Mouse (Mus musculus) liver, embryonic 14.5 days (tissue): ENCODE measurements around the gene Sgms1. TPM values are rescaled to one million over a fixed set of nuclear protein-coding genes. Genes with fewer than 3 reads are reported as not detected.

Source experiments
- ATAC-seq: fragments of 200-750 bp; cut with Nextera tagmentation; 2 replicates; pipeline ENCODE4 v1.8.0; 2017; ENCODE audit warnings: moderate number of reproducible peaks, mild to moderate bottlenecking, moderate library complexity; ENCODE audit not compliant: insufficient read depth
- DNase-seq, 3 experiments: peaks; one replicate each; pipeline ENCODE4 v3.0.0-alpha.2; 2012 to 2013; ENCODE audit warnings: low read depth in 3 of 3, low spot score in 3 of 3
- H3K27ac ChIP-seq: fragments of 300-500 bp; sonication (generic); 2 replicates; pipeline ENCODE4 v1.5.1; 2014; ENCODE audit warnings: moderate library complexity, mild to moderate bottlenecking, control low read depth, inconsistent platforms
- H3K27me3 ChIP-seq: fragments of 300-500 bp; sonication (generic); 2 replicates; pipeline ENCODE4 v1.6.1; 2014; ENCODE audit warnings: mild to moderate bottlenecking, low read length, moderate library complexity; ENCODE audit not compliant: control insufficient read depth, insufficient read depth
- H3K36me3 ChIP-seq: fragments of 300-500 bp; sonication (generic); replicated peaks from 2 replicates; pipeline ENCODE4 v1.6.1; 2014; ENCODE audit warnings: low read depth; ENCODE audit not compliant: control insufficient read depth, insufficient read depth
- H3K4me1 ChIP-seq, 2 experiments: fragments of 200-500 bp in 1 of 2; fragments of 300-500 bp in 1 of 2; sonication (generic) in 1 of 2; replicated peaks; 2 replicates each; pipeline ENCODE4 v1.6.1; 2012 to 2014; ENCODE audit warnings: antibody characterized with exemption in 1 of 2, inconsistent platforms in 1 of 2, low read length in 1 of 2; ENCODE audit not compliant: control insufficient read depth in 2 of 2, insufficient read depth in 2 of 2
- H3K4me2 ChIP-seq: fragments of 300-500 bp; sonication (generic); 2 replicates; pipeline ENCODE4 v1.6.1; 2014; ENCODE audit warnings: low read depth, mild to moderate bottlenecking, control low read depth, moderate library complexity
- H3K4me3 ChIP-seq, 2 experiments: fragments of 200-500 bp in 1 of 2; fragments of 300-500 bp in 1 of 2; sonication (generic) in 1 of 2; 2 replicates each; pipeline ENCODE4 v1.5.1; 2012 to 2014; ENCODE audit warnings: low read depth in 2 of 2, low read length in 2 of 2, mild to moderate bottlenecking in 2 of 2, control low read depth in 1 of 2, inconsistent platforms in 1 of 2, moderate library complexity in 1 of 2; ENCODE audit not compliant: insufficient read depth in 1 of 2
- H3K9ac ChIP-seq: fragments of 300-500 bp; sonication (generic); replicated peaks from 2 replicates; pipeline ENCODE4 v1.6.1; 2014; ENCODE audit warnings: mild to moderate bottlenecking, control low read depth, moderate library complexity
- H3K9me3 ChIP-seq: fragments of 300-500 bp; sonication (generic); 2 replicates; pipeline ENCODE4 v1.6.1; 2016; ENCODE audit warnings: low read length, mixed read lengths; ENCODE audit not compliant: control insufficient read depth
- CTCF ChIP-seq: IDR thresholded peaks from 2 replicates; pipeline ENCODE4 v1.5.1; 2016; ENCODE audit warnings: antibody characterized with exemption, low read depth, control low read depth
- EP300 ChIP-seq: IDR thresholded peaks from 2 replicates; pipeline ENCODE4 v1.6.1; 2016; ENCODE audit warnings: antibody characterized with exemption, low read depth
- WGBS: fragments of 180-500 bp; shearing (Covaris S2); extraction: QIAGEN DNeasy Blood & Tissue Kit; methylation state at CpG from one replicate; pipeline ENCODE4 v1.1.7; 2014; ENCODE audit not compliant: insufficient replicate concordance; 5-methylcytosine and 5-hydroxymethylcytosine counted together
- polyA plus RNA-seq, 2 experiments: library from polyadenylated mRNA; depleted of rRNA in 1 of 2; stranded (reverse) in 1 of 2; unstranded in 1 of 2; fragments of >200 nt; fragmentation: Nextera tagmentation in 1 of 2; extraction: Ambion mirVana in 1 of 2; gene quantifications; 2 replicates each; pipeline versions ENCODE4 v1.2.1 to v1.2.3; 2012 to 2014

The Sgms1 gene
- polyA plus RNA-seq, 2 experiments = 17.3 to 19.2 TPM

DNA sequence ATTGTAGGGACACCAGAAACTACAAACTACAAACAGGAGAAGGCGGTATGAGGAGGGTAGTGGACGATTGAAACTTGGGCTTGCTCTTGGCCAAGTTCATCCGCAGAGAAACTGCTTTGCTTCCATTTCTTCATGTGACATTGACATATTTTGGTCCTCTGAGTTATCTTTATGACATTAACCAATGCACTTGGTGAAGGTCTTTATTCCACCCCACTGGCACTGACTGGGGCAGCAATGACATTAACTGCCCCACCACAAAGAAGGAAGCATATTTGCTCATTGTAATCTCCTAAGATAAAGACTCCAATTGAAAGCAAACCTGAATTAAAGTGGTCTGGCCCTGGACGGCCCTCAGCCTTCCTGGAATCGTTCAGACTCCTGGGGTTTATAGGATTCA lies 100.6 kb downstream of the Sgms1 start:
- H3K27me3 ChIP-seq = no peaks in the 10 kb centered on the region
- H3K9me3 ChIP-seq = no peaks in the 10 kb centered on the region
- H3K36me3 ChIP-seq = no peaks in the 10 kb centered on the region
- no peak for DNase-seq
- H3K9ac ChIP-seq = no peak overlapping the region
- H3K4me2 ChIP-seq = no peak overlapping the region
- H3K4me3 ChIP-seq = no peak overlapping the region
- no peak overlapping the region for H3K27ac ChIP-seq
- no peak for ATAC-seq
- TF ChIP-seq EP300 = no peak
- TF ChIP-seq CTCF = no peak
- WGBS = 64% methylated on average over 5 of the region's 5 CpGs
- peaks cover 3 to 13% of the 10 kb centered on the region in 2 experiments for H3K4me1 ChIP-seq

DNA sequence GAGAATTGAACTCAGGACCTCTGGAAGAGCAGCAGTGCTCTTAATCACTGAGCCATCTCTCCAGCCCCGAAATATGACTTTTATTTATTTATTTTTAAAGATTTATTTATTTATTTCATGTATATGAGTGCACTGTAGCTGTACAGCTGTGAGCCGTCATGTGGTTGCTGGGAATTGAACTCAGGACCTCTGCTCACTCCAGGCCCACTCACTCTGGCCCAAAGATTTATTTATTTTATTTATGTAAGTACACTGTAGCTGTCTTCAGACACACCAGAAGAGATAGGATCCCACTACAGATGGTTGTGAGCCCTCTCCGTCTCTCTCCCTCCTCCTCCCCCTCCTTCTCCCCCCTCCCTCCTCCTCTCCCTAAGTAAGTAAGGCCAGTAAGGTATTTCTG lies 101.7 kb downstream of the Sgms1 start:
- Histone ChIP-seq H3K4me3 (no peak overlapping the region), H3K4me2 (no peak overlapping the region), H3K36me3 (no peaks in the 10 kb centered on the region), H3K4me1 (peaks cover 3 to 10% of the 10 kb centered on the region in 2 experiments), H3K27me3 (no peaks in the 10 kb centered on the region), H3K9ac (no peak overlapping the region), H3K9me3 (no peaks in the 10 kb centered on the region), H3K27ac (no peak overlapping the region)
- TF ChIP-seq CTCF (no peak), EP300 (no peak)
- 60% methylated on average over 3 of the region's 3 CpGs for WGBS
- DNase-seq = no peak
- ATAC-seq = no peak

DNA sequence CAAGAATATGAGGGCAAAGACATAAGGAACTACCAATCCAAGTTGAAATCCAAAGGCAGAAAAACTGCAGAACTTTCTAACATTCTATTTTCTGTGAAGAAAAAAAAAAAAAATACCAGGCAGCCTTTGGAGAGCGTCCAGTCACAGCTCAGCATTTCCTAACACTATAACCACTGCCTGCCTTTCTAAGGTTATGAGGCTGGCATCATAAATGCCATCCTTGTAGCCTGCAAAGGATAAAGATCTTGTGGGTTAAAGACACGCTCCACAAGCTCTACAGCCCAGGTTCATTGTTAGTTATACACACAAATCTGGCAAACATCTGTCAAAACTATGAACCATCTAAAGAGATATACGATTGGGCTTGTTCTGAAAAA lies 104.1 kb downstream of the Sgms1 start:
- no peaks in the 10 kb centered on the region for H3K36me3 ChIP-seq
- ATAC-seq (no peak), DNase-seq (no peak)
- peaks cover 0 to 4% of the 10 kb centered on the region in 2 experiments; a peak in 2 of 4 replicates for H3K4me1 ChIP-seq
- H3K9me3 ChIP-seq = no peaks in the 10 kb centered on the region
- TF ChIP-seq CTCF (no peak), EP300 (no peak)
- no peak overlapping the region for H3K27ac ChIP-seq
- H3K27me3 ChIP-seq = no peaks in the 10 kb centered on the region
- 58% methylated on average over 3 of the region's 3 CpGs for WGBS
- H3K4me3 ChIP-seq = no peak overlapping the region
- H3K9ac ChIP-seq = no peak overlapping the region
- no peak overlapping the region for H3K4me2 ChIP-seq

DNA sequence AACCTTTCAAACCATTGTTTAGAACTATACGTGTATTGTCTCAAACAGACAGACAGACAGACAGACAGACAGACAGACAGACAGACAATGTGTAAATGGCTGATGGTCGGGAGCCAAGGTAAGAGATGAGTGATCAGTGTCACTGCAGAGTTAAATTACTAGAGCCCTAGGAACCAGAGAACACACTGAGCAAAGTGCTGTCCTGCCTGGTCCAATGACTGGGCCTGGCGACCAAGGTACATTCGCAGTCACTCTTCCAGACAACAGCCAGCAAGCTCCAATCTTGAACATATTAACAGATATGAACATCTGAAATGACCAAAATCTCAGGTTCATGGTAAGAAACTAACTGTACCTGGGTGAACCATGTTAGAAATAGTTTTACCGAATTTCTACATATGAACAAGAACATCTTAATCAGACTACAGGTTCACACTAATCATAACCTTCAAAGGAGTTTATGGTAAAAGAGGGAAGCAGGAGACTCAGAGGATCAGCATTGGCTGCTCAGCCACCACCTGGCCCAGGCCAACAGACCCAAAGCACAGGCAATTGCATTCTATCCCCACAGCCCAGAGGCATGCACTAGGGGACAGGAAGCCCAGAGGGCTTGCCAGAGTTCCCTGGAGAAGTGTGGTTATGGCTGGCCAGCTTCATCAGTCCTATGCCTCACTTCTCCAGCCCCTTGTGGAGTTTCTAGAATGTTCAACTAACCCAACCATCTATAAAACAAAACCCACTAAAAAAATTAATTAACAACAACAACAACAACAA lies 104.6 kb downstream of the Sgms1 start:
- no peaks in the 10 kb centered on the region for H3K9me3 ChIP-seq
- no peaks in the 10 kb centered on the region for H3K36me3 ChIP-seq
- no peak for DNase-seq
- no peak for ATAC-seq
- H3K27ac ChIP-seq = no peak overlapping the region
- TF ChIP-seq EP300 (no peak), CTCF (no peak)
- no peak overlapping the region for H3K9ac ChIP-seq
- no peak overlapping the region for H3K4me3 ChIP-seq
- WGBS = 73% methylated on average over 5 of the region's 5 CpGs
- peaks cover 0 to 6% of the 10 kb centered on the region in 2 experiments; a peak in 2 of 4 replicates for H3K4me1 ChIP-seq
- no peak overlapping the region for H3K4me2 ChIP-seq
- H3K27me3 ChIP-seq = no peaks in the 10 kb centered on the region

DNA sequence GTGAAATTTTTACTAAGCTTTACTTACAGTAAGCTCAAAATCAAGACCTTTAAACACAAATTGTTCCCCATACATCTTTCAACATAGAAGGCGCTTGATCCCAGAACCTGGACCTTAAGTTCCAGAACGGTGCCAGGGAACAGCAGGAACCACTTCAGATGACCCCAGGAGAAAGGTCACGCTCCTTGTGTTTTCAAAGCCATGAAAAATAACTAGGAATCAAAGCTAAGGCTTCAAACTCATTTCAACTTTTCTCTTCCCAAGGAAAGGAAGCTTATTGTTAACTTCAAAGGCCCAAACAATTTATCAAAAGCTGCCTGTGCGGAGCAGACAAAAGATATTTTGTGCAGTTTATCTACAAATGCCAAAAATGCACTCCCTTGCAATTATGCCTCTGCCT lies 107.6 kb downstream of the Sgms1 start:
- no peaks in the 10 kb centered on the region for H3K27me3 ChIP-seq
- H3K4me2 ChIP-seq = no peak overlapping the region
- H3K36me3 ChIP-seq = no peaks in the 10 kb centered on the region
- H3K4me3 ChIP-seq = no peak overlapping the region
- ATAC-seq = no peak
- no peak for TF ChIP-seq EP300
- no peak for TF ChIP-seq CTCF
- WGBS = 69% methylated on average over 4 of the region's 4 CpGs
- no peak overlapping the region for H3K27ac ChIP-seq
- H3K9ac ChIP-seq = no peak overlapping the region
- H3K4me1 ChIP-seq = peaks cover 5 to 24% of the 10 kb centered on the region in 2 experiments
- no peak for DNase-seq
- no peaks in the 10 kb centered on the region for H3K9me3 ChIP-seq
